Comparison of ENCODE assay signal across 8 mouse cellular contexts in genomic region chr11:19965037-19965611, GRCm38 (mm10). TPM values are rescaled to one million over a fixed set of nuclear protein-coding genes. Genes with fewer than 3 reads are reported as not detected.
A peak's percentile ranks its signal among the peaks of the same experiment; 100 is the strongest.
DNase-seq lines count a peak whose midpoint lies in the region; ATAC-seq lines count a peak whose summit lies in the region.

No protein-coding gene starts in this region.

- H3K9ac ChIP-seq in kidney, embryonic 14.5 days (ENCODE audit: low read depth, low read length) = no peak overlapping the region
- H3K9ac ChIP-seq in neural tube, embryonic 15.5 days (replicated peaks) = no peak overlapping the region

- H3K36me3 ChIP-seq in heart, embryonic 10.5 days = no peaks in the 10 kb centered on the region
- no peaks in the 10 kb centered on the region for H3K36me3 ChIP-seq in kidney, embryonic 14.5 days (ENCODE audit: control insufficient read depth, insufficient read depth, low read length)
- H3K36me3 ChIP-seq in neural tube, embryonic 15.5 days = no peaks in the 10 kb centered on the region

- H3K4me2 ChIP-seq in kidney, embryonic 14.5 days (replicated peaks; ENCODE audit: low read depth, low read length) = 0 out of 2 replicates have a peak overlapping the region, but pooled peaks have one; percentile 10
- H3K4me2 ChIP-seq in neural tube, embryonic 15.5 days = no peak overlapping the region

- WGBS in heart, embryonic 10.5 days = 60% methylated on average over 16 of the region's 16 CpGs
- WGBS in kidney, embryonic 14.5 days = 51% methylated on average over 16 of the region's 16 CpGs
- 61% methylated on average over 16 of the region's 16 CpGs for WGBS in neural tube, embryonic 15.5 days

- no peak for ATAC-seq in kidney, embryonic 14.5 days (ENCODE audit: low FRiP score, low TSS enrichment)
- ATAC-seq in neural tube, embryonic 15.5 days (ENCODE audit: low FRiP score) = no peak
- ATAC-seq in activated CD4-positive, CD25-positive, alpha-beta regulatory T cell, adult 4 months = no peak

- no peaks in the 10 kb centered on the region for H3K27me3 ChIP-seq in heart, embryonic 10.5 days (ENCODE audit: insufficient read depth, poor library complexity, severe bottlenecking)
- H3K27me3 ChIP-seq in kidney, embryonic 14.5 days (ENCODE audit: control insufficient read depth, insufficient read depth, low read length) = no peaks in the 10 kb centered on the region
- H3K27me3 ChIP-seq in neural tube, embryonic 15.5 days (replicated peaks) = no peaks in the 10 kb centered on the region

- H3K4me3 ChIP-seq in heart, embryonic 10.5 days = no peak overlapping the region
- H3K4me3 ChIP-seq in kidney, embryonic 14.5 days (ENCODE audit: low read length) = no peak overlapping the region
- H3K4me3 ChIP-seq in neural tube, embryonic 15.5 days (replicated peaks) = no peak overlapping the region

- H3K27ac ChIP-seq in heart, embryonic 10.5 days = peak overlapping the region; percentile 44; the same call in 1 of the 2 replicates
- peak overlapping the region; percentile 39; the same call in 1 of the 2 replicates for H3K27ac ChIP-seq in kidney, embryonic 14.5 days (ENCODE audit: low read depth, low read length)
- peak overlapping the region; percentile 13; the same call in 1 of the 2 replicates for H3K27ac ChIP-seq in neural tube, embryonic 15.5 days (replicated peaks)

- H3K9me3 ChIP-seq in heart, embryonic 10.5 days = no peaks in the 10 kb centered on the region
- H3K9me3 ChIP-seq in kidney, embryonic 14.5 days (ENCODE audit: control insufficient read depth, low read length) = no peaks in the 10 kb centered on the region
- no peaks in the 10 kb centered on the region for H3K9me3 ChIP-seq in neural tube, embryonic 15.5 days (replicated peaks)

- H3K4me1 ChIP-seq in heart, embryonic 10.5 days = peaks cover 82% of the 10 kb centered on the region
- peaks cover 62% of the 10 kb centered on the region for H3K4me1 ChIP-seq in kidney, embryonic 14.5 days (ENCODE audit: control insufficient read depth, insufficient read depth, low read length)
- peaks cover 34% of the 10 kb centered on the region for H3K4me1 ChIP-seq in neural tube, embryonic 15.5 days

- DNase-seq in lung, postnatal 10 days = peak; percentile 37
- DNase-seq in lung, postnatal 25 days (ENCODE audit: low spot score) = no peak
- no peak for DNase-seq in heart, embryonic 10.5 days (ENCODE audit: low spot score)
- no peak for DNase-seq in left cerebral cortex, adult 8-10 months (ENCODE audit: low spot score in 2 of 2)
- no peak for DNase-seq in thymus, postnatal 10 days (ENCODE audit: low spot score in 2 of 2)

RNA-seq across cellular contexts. Expression of gene Spred2, which starts 40.9 kb away (rescaled TPM):
- 4.4 and 6.7 TPM in 2 replicates for polyA plus RNA-seq in heart, embryonic 10.5 days (2016; fragmentation: Nextera tagmentation; extraction: Ambion mirVana)
- 9.8 and 12.3 TPM in 2 replicates for polyA plus RNA-seq in kidney, embryonic 14.5 days (2014; fragmentation: Nextera tagmentation; extraction: Ambion mirVana)
- 7.2 and 8.4 TPM in 2 replicates for polyA plus RNA-seq in neural tube, embryonic 15.5 days (2015; fragmentation: Nextera tagmentation; extraction: Ambion mirVana)
- total RNA-seq in left cerebral cortex, adult 8-10 months (2022) = 10 to 100 TPM; 66.8 to 82.4 (median 72.3) TPM
- polyA plus RNA-seq in activated CD4-positive, CD25-positive, alpha-beta regulatory T cell, adult 4 months (2017; shearing (Covaris generic)) = 1 to 10 TPM; 2.1 to 3.4 TPM
